Mouse (Mus musculus) thymus, postnatal 0 days (tissue): ENCODE measurements at regions not wholly inside any gene's neighbourhood (a gene's known extent, or its start where the extent isn't known, plus 50 kb on each side); places are given as distances from the start of the nearest gene placed in this dataset.

Experiments used
- DNase-seq: peaks from one replicate; pipeline ENCODE4 v3.0.0-alpha.2; 2015; ENCODE audit warnings: low spot score

DNA sequence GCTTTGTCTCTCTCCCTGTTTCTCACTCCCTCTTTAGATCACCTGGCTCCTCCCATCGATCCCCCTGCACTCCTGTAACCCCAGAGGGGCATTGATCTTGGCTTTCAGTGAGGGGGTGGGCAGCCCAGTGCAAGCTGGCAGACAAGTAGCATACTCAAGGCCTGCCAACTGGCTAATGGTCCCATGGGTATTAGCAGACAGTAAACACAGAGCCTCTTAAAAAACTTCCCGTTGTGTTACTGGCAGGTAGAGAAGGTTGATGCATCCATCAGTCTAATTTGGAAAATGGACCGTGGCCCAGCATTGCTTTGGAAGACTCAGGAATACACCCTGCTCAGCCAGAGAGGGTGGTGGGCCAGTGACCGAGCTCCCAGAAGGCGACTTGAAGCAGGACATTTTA is 145.0 kb downstream of the 9530068E07Rik start:
- DNase-seq: no peak

DNA sequence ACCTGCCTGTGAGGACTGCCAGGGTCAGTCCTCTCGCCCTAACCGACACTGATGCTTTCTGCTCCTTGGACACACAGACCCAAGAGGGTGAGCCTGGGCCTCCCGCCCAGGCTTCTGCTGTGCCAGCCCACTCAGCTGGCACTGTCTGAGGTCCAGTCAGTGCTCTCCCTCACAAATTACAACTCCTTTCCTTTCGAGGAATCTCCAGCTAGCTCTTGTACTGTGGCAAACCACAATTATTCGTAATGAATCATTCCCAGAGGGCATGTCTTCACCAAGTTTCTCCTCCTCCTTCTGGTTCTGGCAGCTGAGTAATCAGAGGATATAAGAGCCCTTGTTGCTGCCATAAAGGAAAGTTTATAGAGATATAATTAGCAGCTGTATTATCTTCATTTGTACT is 155.2 kb downstream of the 9530068E07Rik start:
- DNase-seq: no peak

- DNase-seq: no peak
Measured at GRCm38 (mm10) chr11:52552860-52553259, 156.6 kb downstream of the 9530068E07Rik start.

DNA sequence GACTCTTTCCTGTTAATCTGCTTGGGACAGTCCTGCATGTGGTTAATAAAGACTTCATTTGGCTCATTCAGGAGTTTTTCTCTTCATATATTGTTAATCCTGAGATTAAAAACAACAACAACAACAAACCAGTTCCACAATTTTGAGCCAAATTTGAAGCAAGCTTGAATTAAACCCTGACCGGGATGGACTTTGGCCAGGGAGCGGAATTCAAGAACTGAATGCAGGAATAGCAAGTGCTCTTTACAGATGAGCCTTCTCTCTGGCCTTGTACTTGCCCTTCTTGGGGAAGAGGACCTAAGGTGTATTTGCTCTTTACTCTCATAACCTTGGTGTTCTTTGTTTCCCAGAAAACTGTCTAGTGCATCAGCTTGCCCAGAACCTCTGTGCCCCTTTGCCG is 161.6 kb downstream of the 9530068E07Rik start:
- DNase-seq: no peak

DNA sequence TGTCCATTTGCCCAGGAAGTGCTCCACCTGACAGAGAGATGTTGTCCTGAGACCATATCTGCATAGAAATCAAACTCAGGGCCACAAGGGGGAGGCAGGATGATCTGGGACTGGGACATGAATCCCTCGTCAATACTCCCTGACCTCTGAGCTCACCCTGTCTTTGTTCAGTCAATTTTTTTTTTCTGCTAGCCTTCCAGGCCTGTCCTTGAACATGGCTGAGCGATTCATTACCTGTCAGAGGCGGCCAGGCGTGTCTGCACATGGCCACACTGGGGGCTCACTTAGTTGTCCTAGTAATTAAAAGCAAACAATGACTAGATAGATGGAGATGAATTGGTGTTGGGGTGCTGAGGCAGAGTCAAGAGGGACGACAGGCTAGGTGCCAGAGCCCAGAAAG is 162.6 kb downstream of the 9530068E07Rik start:
- DNase-seq: no peak

DNA sequence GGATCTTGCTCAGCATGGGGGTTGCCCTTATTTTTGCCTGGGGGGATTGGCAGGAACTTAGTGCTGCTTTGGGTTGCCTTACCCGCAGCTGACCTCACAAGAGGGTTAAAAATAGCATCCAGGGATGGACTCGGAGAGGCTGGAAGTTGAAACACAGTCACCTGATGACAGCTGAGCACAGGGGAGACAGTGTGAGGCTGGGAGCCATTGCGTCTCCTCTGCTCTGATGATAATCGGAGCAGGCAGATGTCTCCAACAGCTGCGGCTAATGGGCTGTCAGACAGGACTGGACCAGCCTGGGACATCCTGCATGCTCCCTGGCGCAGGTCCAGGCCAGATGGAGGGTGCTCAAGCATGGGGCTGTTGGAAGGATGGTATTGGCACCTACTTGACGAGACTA is 165.1 kb downstream of the 9530068E07Rik start:
- DNase-seq: no peak

GRCm38 (mm10) chr11:52565457-52565856 is 169.2 kb downstream of the 9530068E07Rik start:
- no peak for DNase-seq

GRCm38 (mm10) chr11:52566026-52566425 is 169.8 kb downstream of the 9530068E07Rik start:
- no peak for DNase-seq

DNA sequence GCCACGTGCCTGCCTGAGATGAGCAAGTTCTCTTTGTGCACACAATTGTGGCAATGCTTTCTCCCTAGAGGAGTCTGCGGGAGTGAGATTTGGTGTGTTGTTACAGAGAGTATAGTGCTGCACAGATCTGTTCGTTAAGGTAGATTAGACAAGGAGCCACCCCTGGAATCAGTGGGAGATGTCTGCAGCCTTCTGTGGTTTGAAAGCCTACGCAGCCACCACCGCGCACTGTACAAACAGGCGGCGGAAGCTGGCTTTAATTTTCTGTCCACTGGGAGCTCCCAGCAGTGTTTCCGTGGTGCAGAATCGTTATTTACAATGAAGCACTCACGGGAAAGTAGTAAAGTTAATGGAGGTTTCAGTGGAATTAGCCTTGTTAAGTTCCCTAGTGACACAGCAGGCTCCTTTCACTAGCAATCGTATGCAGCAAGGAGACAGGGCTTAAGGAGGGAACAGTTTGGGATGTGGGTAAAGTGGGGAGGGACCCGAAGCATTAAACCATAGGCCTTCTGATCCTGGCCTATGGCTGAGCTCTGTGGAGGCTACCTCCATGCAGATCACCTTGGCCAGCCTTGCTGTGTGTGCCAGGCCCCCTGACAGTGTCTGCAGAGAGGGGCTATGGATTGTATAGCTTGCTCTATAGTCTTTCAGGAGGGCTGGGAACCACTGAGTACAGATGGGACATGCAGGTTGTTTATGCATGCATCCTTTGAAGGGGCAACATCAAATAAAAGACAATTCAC is 171.9 kb downstream of the 9530068E07Rik start:
- no peak for DNase-seq

DNA sequence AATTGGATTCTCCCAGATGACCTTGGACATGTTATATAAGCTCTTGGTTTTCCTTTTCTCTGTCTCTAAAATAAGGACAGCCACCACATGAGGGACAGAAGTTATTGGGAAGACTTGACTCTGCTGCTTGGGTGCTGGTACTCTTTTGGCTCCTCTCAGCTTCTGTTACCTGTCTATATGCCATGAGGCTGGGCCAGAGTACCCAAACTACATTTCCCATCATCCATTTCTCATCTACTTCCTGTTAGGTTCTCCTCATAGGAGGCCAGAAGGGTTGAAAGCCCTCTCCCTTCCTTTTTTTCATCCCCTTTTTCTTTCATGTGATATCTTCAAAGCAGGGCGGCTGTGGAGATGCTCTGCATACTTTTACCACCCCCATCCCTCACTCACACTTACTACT is 172.6 kb downstream of the 9530068E07Rik start:
- peak; percentile 15 for DNase-seq

DNA sequence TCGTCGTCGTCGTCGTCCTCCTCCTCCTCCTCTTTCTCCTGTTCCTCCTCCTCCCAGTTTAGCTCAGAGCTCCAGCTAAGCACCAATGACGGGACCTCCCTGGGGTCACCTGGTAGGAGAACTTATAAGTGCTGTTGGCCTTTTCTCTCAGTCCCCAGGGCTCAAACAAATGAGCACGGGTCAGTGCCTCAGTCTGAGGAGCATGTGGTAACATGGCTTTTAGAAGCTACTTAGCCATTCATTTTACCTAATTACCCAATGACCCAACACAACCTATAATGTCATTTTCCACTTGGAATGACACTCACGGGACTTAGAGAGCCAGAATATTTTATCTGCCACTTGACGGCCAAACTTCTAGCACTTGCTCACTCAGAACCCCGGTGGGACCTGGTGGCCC is 173.5 kb downstream of the 9530068E07Rik start:
- DNase-seq: no peak

DNA sequence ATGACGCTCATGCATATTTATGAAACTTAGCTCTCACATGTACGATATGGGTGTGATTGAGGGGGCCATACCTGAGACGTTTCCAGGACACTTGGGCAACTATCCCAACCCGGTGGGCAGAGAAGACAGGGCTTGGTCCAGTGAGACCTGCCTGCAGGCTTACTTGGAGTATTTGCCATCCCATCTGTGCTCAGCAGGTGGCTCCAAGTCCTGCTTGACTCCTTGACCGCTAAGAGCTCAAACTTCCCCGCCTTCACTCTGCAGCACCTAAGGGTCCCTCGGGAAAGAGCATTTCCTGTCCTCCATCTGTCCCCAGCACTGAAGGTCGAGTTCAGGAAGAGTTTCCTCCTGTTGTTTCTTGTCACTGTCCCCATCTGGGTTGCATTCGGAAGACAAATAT is 182.2 kb downstream of the 9530068E07Rik start:
- DNase-seq: no peak

- DNase-seq: no peak
Measured at GRCm38 (mm10) chr11:52579764-52580377, 183.6 kb downstream of the 9530068E07Rik start.

GRCm38 (mm10) chr11:52591596-52592180 is 172.7 kb upstream of the Fstl4 start:
- no peak for DNase-seq

DNA sequence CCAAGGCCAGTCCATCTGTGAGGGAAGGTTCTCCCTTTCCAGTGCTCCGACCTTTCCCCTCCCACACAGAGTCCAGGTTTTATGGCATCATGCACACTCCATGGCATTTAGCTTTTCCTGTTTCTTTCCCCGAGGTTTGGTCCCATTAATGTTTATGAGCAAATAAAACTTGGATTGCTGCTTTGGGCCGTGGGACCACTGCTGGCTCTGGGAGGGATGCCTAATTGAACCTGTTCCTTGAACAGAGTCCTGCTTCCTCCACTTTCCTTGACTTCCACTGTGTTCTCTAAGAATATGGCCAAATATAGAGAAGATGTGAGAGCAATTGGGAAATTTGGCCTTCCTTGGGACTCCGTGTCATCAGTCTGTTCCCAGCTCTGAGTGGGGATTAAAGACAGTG is 170.3 kb upstream of the Fstl4 start:
- no peak for DNase-seq

DNA sequence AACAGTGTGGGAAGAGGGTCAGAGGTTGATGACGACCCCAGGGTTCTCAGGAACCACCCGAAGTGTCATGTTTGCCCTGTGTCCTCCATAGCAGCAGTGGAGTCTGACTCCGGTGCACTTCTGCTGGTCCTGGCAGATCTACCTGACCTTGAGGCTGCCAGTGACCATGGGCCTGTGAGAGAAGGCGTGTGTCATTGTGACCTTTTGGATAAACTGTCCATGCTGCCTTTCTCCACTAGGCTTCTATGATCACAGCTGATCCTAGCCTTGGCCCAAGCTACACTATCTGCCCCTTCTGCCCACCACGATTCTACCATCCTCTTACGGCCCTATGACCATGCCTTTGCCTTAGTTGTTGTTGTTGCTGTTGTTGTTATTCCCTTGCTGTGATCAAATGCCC is 163.2 kb upstream of the Fstl4 start:
- DNase-seq: no peak

DNA sequence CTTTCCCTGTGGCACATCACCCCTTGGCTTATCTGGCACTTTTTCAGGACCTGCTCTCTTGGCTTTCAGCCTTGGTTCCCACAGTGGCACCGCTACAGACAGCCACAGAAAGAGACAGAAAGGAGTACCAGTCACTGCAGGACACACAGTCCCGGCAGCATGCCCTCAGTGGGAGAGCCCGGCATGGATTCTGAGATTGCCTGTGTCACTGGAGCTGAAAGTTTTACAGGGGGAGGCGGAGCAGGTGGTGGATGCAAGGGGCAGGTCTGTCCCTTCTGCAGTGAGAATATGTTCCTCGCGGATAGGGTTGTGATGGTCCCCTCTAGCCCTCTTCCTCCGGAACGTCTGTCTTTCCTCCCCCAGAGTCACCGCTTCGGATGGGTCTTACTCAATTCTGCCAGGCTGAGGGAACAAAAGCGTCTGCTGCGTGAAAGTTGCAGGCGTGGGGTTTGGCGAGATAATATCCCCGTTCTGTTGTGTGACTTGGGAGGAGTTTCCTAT is 162.3 kb upstream of the Fstl4 start:
- no peak for DNase-seq

DNA sequence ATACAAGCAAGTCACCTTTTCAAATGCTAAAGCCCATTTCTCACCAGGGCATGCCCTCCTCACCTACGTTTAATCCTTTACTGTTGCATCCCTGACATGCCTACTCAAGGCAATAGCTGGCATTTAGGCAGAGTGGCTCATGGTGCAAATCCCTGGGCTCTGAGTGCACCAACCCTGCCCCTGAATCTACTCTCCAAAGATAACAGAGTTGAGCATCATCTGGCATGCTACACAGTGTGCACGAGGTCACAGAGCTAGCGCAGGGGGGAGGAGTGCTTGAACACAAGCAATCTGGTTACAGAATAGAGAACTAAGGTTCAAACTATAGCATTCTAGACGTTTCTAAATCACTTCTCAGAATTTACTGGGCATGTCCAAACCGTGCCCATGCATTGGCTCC is 161.6 kb upstream of the Fstl4 start:
- no peak for DNase-seq

- peak; percentile 63 for DNase-seq
Measured at GRCm38 (mm10) chr11:52610681-52611165, 153.7 kb upstream of the Fstl4 start.

DNA sequence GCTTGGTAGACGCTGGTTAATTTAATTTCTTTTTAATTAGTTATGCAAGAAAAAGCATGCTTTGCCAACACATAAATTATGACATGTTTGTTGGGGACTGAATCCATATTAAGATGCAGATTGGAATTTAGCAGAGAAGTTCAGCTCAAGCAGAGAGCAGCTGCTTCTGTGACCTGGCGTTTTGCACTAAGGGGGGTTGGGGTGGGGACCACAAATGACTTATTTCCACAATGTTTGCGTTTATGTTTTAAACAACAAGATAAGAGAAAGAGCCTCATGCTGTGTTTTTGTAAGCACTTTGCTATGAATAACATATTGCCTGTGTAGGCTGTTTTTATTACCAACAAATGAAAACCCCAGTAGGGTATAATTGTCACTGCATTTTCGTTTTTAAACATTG is 148.8 kb upstream of the Fstl4 start:
- no peak for DNase-seq

DNA sequence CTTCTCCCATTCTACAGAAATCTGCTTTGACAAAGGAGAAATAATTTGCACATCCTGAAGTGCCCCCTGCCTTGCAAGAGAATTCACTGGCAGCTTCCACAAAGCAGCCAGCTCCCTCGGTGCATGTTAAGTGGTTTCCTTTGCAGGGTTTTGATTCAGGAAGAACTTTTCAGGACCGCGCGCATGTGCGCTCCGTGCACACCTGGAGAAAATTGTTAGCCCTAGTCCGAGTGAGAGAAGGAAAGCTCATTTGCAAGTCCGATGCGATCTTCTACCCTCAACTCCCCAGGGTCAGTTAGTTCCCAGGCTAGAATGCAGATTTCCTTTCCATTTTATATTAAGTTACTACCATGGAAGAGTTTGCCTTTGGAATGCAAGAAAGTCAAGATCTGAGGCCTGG is 145.8 kb upstream of the Fstl4 start:
- DNase-seq: no peak

GRCm38 (mm10) chr11:52622861-52623260 is 141.6 kb upstream of the Fstl4 start:
- DNase-seq: no peak

GRCm38 (mm10) chr11:52628875-52629274 is 135.6 kb upstream of the Fstl4 start:
- no peak for DNase-seq
